Mouse (Mus musculus): Measurements from ENCODE around the gene Ttc4. TPM values are rescaled to one million over a fixed set of nuclear protein-coding genes. Genes with fewer than 3 reads are reported as not detected.

Ttc4 gene
- total RNA-seq, 2 experiments from 2014 or later: 40.1 to 41.6 TPM

GRCm38 (mm10) chr4:106621428-106621827 is 57.3 kb downstream of the Ttc4 start:
- no peak for DNase-seq (ENCODE audit: low spot score in 2 of 2)
- intact Hi-C loops (cut with DNase I): no loop called here

- DNase-seq (ENCODE audit: low spot score in 2 of 2): no peak
- intact Hi-C loops (cut with DNase I): no loop called here
These were observed 59.8 kb downstream of the Ttc4 start for GRCm38 (mm10) chr4:106618898-106619297.

- DNase-seq (ENCODE audit: low spot score in 2 of 2): peak in 1 of 2 experiments; percentile 51
- intact Hi-C loops (cut with DNase I): no loop called here
These were observed 61.7 kb downstream of the Ttc4 start, which contains the start of gene Lexm for GRCm38 (mm10) chr4:106617056-106617455. Lexm (minus strand) TSS chr4:106617241.

- no peak for DNase-seq (ENCODE audit: low spot score in 2 of 2)
- intact Hi-C loops (cut with DNase I): no loop called here
These were observed 63.1 kb downstream of the Ttc4 start for GRCm38 (mm10) chr4:106615637-106616036.

GRCm38 (mm10) chr4:106614881-106615280 is 63.9 kb downstream of the Ttc4 start:
- intact Hi-C loops (cut with DNase I): loop anchor here (1.0 to 5.0 kb wide), 2 partner anchors 93 to 547 kb away; no protein-coding TSS in a partner anchor
- no peak for DNase-seq (ENCODE audit: low spot score in 2 of 2)

- DNase-seq (ENCODE audit: low spot score in 2 of 2): peak; percentile 73 to 75
- intact Hi-C loops (cut with DNase I): loop anchor here (1.0 to 5.0 kb wide), 2 partner anchors 94 to 548 kb away; no protein-coding TSS in a partner anchor
These were observed 64.5 kb downstream of the Ttc4 start for GRCm38 (mm10) chr4:106614180-106614797.

GRCm38 (mm10) chr4:106613560-106613959 is 65.2 kb downstream of the Ttc4 start:
- DNase-seq (ENCODE audit: low spot score in 2 of 2): peak in 1 of 2 experiments; percentile 60
- intact Hi-C loops (cut with DNase I): loop anchor here (5.0 kb wide), 1 partner anchor 549 kb away; no protein-coding TSS in a partner anchor

GRCm38 (mm10) chr4:106613105-106613504 is 65.6 kb downstream of the Ttc4 start:
- no peak for DNase-seq (ENCODE audit: low spot score in 2 of 2)
- intact Hi-C loops (cut with DNase I): loop anchor here (5.0 kb wide), 1 partner anchor 549 kb away; no protein-coding TSS in a partner anchor

Other genes starting within 250 kb of the Ttc4 start
- 1 to 10 TPM; 2.7 to 4.3 TPM for gene Pcsk9, start 214.6 kb downstream of the Ttc4 start, total RNA-seq (2021)
- gene Bsnd, start 186.7 kb downstream of the Ttc4 start, total RNA-seq (2021): not detected
- gene Dhcr24, start 117.9 kb downstream of the Ttc4 start, total RNA-seq (2021): 10 to 100 TPM; 89.9 to 93.5 TPM
- gene Lexm, start 61.7 kb downstream of the Ttc4 start, total RNA-seq (2021): not detected
- gene Ttc22, start 56.5 kb downstream of the Ttc4 start, total RNA-seq (2021): 1 to 10 TPM; 1.1 to 1.4 TPM
- 1 to 10 TPM; 6.3 to 7.1 TPM for gene Pars2, start 27.9 kb downstream of the Ttc4 start, total RNA-seq (2021)
- 1 to 10 TPM; 2.3 to 2.9 TPM for gene Mroh7, start 52.0 kb upstream of the Ttc4 start, total RNA-seq (2021)
- gene Fam151a, start 54.9 kb upstream of the Ttc4 start, total RNA-seq (2021): not detected
- 10 to 100 TPM; 39.1 to 53.0 TPM for gene Acot11, start 126.1 kb upstream of the Ttc4 start, total RNA-seq (2021)
- 100 to 1,000 TPM; 138 to 157 TPM for gene Ssbp3, start 231.8 kb upstream of the Ttc4 start, total RNA-seq (2021)

Data from left cerebral cortex, postnatal 25 days (tissue).